Mouse (Mus musculus): ENCODE results near the gene Mctp2.
A peak's percentile ranks its signal among the peaks of the same experiment; 100 is the strongest.

The Mctp2 gene

DNA sequence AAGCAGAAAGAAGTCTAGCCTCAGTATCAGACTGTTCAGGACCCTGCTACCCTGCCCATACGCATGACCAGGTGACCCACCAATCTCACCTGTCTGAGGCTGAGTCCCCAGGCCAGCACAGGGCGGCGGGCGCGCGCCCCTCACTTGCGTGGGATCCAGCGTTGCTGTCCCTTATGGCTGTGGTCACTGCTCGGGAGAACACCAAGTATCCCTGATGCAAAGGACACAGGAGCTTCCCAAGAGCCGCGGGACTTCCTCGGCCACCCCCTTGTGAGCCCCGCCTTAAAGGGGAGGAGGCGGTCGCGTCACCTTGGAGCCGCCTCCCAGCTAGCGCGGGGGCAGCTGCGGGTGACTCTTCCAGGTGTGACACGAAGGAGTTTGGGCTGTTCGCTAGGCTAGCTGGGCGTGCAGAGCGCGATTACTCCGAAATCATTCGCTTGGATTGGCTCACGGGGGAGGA lies at the start of gene Mctp2:
Gene Mctp2, minus strand, starts transcription at position 227 of the 460 bp plus-strand sequence.
- DNase-seq (ENCODE audit: low spot score in 2 of 2): peak; percentile 68 to 78

- no peak for DNase-seq (ENCODE audit: low spot score in 2 of 2)
Observed at GRCm38 (mm10) chr7:72345901-72346300, 39.5 kb upstream of the Mctp2 start.

DNA sequence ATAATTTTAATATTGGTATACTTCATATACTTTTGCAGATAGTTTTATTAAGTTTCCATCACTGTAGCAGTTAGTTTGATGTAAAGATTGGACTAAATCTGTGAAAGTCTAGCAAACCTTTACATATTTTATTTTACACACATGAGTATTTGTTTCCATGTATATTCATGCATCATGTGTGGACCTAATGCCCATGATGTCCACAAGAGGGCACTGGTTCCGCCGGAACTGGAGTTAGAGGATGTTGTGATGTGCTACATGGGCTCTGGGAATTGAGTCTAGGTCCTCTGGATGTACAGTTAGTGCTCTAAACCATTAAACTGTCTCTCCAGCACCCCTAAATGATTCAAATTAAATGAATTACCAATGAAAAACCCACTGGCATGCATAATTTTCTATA lies 37.3 kb upstream of the Mctp2 start:
- DNase-seq (ENCODE audit: low spot score in 2 of 2): peak; percentile 1

DNA sequence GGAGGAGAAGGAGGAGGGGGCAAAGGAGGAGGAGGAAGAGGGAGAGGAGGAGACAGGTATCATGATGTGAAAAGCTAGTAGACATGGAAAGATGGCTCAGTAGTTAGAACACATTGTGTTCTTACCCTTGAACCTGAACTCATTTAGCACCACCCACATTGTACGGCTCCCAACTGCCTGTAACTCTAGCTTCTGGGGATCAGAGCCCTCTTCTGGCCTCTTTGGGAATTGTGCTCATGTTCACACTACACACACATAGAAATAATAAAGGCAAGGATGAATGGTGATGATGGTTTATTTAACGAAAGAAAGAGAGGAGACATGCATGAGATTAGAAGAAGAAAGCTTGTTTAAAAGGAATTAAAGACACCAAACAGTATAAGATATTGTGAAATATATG lies 36.4 kb upstream of the Mctp2 start:
- peak; percentile 12 to 28 for DNase-seq (ENCODE audit: low spot score in 2 of 2)

DNA sequence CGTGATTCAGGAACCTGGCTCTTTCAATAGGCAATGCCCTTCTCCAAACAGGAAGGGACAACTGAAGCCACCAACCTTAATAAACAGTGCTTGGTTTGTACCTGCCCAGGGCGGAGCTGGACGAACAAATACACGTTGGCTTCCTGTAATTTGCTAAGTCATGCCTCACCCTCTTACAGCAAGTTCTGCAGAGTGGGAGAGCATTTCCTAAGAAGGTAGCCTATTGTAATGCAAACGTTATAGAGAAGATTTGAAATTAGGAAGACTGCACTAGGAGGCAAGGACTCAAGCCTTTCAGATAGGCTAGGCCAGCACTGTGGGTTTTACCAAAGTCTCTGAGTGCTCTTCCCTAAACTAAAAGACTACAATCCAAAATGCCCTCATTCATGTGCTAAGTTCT lies 19.6 kb upstream of the Mctp2 start:
- no peak for DNase-seq (ENCODE audit: low spot score in 2 of 2)

- DNase-seq (ENCODE audit: low spot score in 2 of 2): no peak
Observed at GRCm38 (mm10) chr7:72320906-72321305, 14.5 kb upstream of the Mctp2 start.

GRCm38 (mm10) chr7:72320441-72320840 lies 14.0 kb upstream of the Mctp2 start:
- no peak for DNase-seq (ENCODE audit: low spot score in 2 of 2)

- DNase-seq (ENCODE audit: low spot score in 2 of 2): peak; percentile 49 to 67
Observed at GRCm38 (mm10) chr7:72314395-72315060, 8.1 kb upstream of the Mctp2 start.

- DNase-seq (ENCODE audit: low spot score in 2 of 2): peak in 1 of 2 experiments; percentile 38
Observed at GRCm38 (mm10) chr7:72313908-72314307, 7.5 kb upstream of the Mctp2 start.

DNA sequence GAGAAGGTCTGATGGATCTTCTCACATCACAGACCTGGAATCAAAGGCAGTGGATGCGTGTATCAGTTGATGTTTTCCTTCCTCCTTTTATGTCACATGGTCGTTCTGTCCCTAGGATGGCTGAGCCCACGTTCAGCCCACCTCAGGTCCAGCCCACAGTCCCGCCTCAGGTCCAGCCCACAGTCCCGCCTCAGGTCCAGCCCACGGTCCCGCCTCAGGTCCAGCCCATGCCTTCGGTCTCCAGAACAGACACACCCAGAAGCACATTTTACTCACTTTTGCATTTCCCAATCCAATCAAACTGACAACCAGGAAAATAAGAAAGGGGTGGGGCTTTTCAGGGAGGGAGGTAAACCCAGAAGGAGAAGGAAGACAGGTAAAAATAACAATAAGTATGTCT lies 5.2 kb upstream of the Mctp2 start:
- DNase-seq (ENCODE audit: low spot score in 2 of 2): no peak

DNA sequence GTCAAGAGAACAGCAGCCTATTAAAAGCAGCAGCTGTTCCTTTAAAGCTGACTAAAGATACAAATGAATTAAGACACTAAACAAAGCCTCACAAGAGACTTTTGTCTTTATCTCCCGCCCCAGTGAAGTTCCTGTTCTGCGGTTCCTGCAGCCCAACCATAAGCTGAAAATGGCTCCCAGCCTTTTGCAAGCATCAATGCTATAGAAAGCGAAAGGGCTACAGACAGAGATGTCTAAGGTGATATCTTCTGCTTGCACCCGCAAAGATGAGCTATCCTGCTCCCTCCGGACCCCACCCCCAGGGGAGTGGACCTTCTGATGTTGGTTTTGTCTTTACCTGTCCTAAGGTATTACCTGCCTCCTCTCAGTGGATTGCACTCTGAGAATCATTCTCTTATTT lies 1.7 kb upstream of the Mctp2 start:
- peak; percentile 60 to 61 for DNase-seq (ENCODE audit: low spot score in 2 of 2)

DNA sequence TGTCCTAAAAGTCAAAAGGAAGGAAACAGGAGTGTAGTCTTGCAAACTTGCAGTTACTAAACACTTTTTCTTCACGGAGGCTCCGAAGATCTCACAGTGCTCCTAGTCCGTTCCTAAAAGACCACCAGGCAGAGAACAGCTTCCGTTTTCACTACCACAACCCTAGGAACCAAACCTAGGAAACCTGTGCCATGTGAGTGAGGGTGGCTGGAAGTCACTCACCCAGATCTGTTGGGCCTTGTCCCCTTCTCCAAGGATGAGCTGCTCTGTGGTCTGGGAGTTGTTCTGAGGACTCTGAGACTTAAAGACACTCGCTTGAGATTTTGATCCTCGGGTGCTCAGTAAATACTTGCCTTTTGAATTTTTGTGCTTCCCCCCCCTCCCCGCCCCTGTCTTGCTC lies 439 bp upstream of the Mctp2 start:
- DNase-seq (ENCODE audit: low spot score in 2 of 2): no peak

DNA sequence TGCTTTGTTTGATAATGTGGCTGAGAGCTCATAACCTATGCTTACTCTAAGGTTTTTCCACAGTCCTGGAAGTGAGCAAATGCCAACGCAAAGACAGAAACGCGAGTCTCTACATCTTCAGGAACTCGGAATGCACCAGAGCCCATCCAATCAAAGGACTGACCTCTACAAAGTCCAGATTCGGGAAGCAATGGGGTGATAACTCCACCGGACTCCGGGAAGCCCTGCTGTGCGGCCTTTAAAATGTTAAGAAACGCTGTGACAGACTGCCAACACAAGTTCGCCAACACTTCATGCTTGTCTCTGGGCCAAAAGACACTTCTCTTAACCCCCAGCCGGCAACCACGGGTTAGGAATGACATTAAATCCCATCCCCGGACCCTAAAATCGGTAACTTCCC lies 437 bp downstream of the Mctp2 start:
- no peak for DNase-seq (ENCODE audit: low spot score in 2 of 2)

GRCm38 (mm10) chr7:72301667-72302066 lies 4.7 kb downstream of the Mctp2 start:
- peak in 1 of 2 experiments; percentile 26 for DNase-seq (ENCODE audit: low spot score in 2 of 2)

GRCm38 (mm10) chr7:72299726-72300125 lies 6.7 kb downstream of the Mctp2 start:
- no peak for DNase-seq (ENCODE audit: low spot score in 2 of 2)

- DNase-seq (ENCODE audit: low spot score in 2 of 2): no peak
Observed at GRCm38 (mm10) chr7:72297013-72297412, 9.4 kb downstream of the Mctp2 start.

GRCm38 (mm10) chr7:72296171-72296570 lies 10.2 kb downstream of the Mctp2 start:
- DNase-seq (ENCODE audit: low spot score in 2 of 2): no peak

GRCm38 (mm10) chr7:72294886-72295285 lies 11.5 kb downstream of the Mctp2 start:
- no peak for DNase-seq (ENCODE audit: low spot score in 2 of 2)

DNA sequence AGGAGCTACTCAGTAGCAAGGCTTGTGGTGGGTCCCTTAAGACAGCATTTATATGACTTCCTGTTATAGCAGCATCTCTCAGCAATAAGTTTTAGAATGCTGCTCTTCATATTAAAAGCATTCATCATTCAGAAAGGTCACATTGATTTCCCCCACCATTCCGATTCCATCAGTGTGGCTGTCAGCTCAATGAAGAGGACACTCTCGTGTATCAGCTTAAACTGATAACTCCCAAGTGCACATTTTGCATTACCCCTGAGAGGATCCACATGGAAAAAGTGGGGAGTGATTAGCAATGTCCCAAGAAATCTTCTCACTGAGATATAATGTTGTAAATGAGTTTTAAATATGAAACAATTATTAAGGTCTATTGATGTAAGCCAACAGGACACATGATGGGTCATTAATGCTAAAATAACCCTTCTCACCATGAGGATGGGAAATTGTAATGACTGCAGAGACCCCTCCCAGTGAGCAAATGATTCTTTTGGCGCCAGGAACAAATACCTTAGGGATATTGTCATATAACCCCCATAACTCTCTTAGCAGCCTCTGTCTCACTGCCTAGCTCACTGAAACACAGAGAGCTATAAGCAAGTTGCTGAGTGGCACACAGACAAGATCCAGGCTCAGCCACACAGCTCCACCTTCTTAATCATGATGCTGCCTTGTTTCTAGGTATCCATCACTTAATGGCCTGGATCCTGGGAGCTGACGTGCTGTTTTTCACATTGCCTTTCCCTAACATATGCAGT lies 12.4 kb downstream of the Mctp2 start:
- DNase-seq (ENCODE audit: low spot score in 2 of 2): no peak

DNA sequence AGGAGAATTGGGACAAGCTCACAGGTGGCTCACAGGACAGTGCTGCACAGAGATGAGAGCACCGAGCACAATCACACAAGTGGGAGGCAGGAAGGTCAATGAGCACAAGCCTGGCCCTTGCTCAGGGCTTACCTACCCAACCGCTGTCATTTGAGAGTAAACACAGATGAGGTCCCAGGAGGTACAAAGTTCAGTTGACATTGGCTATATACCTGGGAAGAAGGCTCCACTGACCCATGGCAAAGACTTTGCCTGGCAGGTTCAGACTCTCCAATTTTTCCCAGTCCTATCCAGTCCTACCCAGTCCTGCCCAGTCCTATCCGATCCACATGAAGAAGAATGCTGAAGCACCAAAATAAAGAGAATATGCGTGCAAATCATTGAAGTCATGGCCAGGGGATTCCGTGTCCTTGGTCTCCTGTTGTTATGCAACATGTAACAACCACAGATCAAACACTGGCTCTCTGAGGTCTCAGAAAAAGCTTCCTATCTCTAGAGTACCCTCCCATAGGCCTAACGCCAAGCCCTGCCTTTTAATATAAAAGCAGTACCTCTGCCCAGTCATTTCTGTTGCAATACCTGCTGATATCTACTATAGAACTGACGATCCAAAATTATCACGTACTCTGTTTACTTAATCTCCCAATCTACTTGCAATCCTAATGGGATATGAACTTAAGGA lies 14.0 kb downstream of the Mctp2 start:
- no peak for DNase-seq (ENCODE audit: low spot score in 2 of 2)

GRCm38 (mm10) chr7:72280721-72281120 lies 25.7 kb downstream of the Mctp2 start:
- DNase-seq (ENCODE audit: low spot score in 2 of 2): peak; percentile 62 to 69

GRCm38 (mm10) chr7:72278412-72278811 lies 28.0 kb downstream of the Mctp2 start:
- DNase-seq (ENCODE audit: low spot score in 2 of 2): peak in 1 of 2 experiments; percentile 47

DNA sequence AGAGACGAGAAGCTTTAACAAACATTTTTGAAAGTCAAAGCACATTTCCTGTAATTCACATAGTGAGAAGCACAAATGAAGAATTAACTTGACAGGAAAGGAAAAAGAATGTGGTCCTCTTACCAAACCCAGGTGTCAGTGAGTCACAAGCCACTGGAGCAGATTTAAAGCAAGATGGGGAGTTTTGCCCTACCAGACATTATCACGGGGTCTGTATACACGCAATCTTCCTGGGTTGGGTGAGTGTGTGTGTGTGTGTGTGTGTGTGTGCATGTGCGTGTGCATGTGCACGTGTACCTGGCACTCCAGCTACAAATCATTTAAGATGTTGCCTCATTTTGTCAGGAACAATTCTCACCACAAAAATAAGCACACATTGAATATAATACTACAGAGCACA lies 30.9 kb downstream of the Mctp2 start:
- DNase-seq (ENCODE audit: low spot score in 2 of 2): peak; percentile 73 to 75
